Mouse (Mus musculus) inflammation-experienced regulatory T-cells, adult 6 months (primary cell): ENCODE measurements around the gene Scamp2. TPM values are rescaled to one million over a fixed set of nuclear protein-coding genes. Genes with fewer than 3 reads are reported as not detected.

Source experiments
- ATAC-seq: one replicate; pipeline ENCODE4 v1.8.0; 2017
- polyA plus RNA-seq, 3 experiments: library from polyadenylated mRNA; unstranded; fragments of 100-300 nt; shearing (Covaris generic); gene quantifications; one replicate each; pipeline ENCODE4 v1.2.1; 2017

Scamp2 gene
- polyA plus RNA-seq, 3 experiments from 2014 or later: 81.3 to 95.1 (median 84.9) TPM

DNA sequence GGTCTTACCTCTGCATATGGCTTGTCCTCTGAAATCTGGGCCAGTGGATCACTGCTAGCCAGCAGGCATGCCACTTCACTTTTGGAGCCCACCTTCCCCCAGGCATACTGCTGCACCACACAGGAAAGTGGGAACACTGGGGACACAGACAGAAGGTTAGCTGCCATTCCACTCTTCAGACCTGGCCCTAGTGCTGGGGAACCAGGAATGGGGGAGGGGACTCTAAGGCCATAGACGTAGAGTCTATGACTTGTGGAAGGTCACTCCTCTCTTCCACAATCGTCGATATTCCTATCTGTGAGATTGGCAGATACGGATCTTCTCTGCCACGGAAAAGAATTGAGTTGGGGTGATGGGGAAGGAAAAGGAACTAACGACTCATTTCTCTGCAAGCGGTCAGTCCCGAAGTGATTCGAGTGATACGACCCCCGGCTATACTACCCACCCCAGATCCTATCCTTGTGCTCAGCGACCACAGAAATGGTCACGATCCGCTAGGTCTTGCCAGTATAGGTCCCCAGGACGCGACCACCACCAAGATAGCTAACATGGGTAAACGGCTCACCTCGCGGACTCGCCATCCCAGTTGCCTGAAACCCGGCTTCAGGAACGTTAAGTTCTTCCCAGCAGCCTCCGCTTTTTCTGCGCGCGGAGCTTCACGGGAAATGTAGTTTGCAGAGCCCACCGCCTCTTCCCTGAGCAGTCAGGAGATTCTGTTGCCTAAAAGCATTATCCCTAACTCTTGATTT is 8.4 kb upstream of the Scamp2 start, which contains the start of gene Mpi:
Mpi (minus strand) TSS at position 625 of the 749 bp plus-strand sequence.
- ATAC-seq: no peak

DNA sequence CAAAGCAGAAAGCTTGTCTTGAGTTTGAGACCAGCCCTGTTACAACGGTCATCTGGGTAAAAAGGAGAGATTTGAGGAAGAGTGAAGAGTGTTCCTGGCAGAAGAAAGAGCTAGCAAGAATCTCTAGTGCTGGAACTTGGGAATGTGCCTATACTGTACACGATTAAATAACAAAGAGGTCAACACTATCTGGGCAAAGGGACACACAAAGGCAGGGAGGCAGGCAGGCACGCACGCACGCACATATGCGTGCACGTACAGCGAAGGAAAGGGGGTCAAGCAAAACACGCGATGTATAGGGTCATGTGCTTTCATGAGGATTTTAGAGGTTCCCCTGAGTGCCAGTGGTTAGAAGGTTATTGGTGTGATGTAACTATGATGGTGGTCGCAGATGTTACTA is 7.6 kb upstream of the Scamp2 start:
- no peak for ATAC-seq

DNA sequence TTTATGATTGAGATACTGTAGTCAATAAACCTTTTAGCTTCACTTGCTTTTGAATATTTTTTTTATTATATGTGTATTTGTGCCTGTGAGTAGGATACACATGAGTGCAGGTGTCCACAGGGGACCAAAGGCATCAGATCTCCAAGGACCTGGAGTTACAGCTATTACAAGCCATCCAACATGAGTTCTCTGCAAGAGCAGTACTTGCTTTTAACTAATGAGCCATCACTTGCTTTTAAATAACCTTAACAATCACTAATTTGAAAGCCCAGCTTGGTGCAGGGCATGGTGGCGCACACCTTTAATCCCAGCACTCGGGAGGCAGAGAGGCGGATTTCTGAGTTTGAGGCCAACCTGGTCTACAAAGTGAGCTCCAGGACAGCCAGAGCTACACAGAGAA is 6.0 kb upstream of the Scamp2 start:
- ATAC-seq: no peak

DNA sequence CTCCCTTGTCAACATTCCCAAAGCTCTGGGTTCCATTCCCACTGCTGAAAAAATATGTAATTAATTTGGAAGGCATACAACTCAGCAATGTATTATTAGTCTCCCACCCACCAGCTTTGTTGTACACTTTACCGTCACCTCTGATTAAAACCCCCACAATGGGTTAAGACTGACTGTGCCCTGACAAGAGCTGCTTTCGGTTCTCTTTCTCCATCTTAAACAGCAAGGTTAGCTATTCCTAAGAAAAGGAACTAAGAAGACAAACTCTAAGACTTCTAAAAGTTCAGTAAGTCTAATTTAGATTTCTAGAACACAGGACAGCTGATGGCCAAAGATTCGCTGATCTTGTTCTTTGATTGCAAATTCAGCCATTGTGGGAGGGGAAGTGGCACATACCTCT is 3.5 kb upstream of the Scamp2 start:
- no peak for ATAC-seq

DNA sequence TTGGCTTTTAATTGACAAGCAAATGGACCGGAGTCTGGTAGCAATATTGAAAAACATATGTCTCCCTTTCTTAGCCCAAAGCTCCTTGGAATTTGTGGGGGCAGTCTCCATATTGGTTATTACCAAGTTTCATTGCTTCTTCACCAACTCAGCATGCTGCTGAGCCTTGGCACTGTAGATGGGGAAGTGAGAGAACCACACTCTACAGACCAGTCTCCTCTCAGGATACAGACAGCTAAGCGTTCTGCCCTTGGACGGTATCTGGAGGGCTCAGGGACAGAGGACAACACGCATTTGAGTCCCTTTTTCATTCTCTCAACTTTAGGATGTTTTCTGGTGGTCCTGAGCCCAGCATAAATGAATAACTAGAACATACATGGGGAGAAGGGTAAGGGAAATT is 2.1 kb upstream of the Scamp2 start:
- ATAC-seq: no peak

DNA sequence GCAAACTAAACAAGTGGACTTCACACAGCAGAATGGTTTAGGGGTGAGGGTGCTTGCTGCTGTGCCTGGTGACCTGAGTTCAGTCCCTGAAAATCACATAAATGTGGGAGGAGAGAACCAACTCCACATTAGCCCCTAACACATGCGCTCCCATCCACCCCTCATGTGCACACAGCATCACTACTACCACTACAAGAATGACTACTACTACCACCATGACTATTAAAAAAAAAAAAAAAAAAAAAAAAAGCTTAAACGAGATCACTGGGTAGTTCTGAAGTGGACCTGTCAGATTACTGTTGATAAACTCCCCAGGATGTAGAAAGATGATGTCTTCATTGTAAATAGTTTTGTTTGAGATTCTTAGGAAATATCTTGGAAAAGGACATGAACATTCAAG is 1.2 kb upstream of the Scamp2 start:
- ATAC-seq: no peak

DNA sequence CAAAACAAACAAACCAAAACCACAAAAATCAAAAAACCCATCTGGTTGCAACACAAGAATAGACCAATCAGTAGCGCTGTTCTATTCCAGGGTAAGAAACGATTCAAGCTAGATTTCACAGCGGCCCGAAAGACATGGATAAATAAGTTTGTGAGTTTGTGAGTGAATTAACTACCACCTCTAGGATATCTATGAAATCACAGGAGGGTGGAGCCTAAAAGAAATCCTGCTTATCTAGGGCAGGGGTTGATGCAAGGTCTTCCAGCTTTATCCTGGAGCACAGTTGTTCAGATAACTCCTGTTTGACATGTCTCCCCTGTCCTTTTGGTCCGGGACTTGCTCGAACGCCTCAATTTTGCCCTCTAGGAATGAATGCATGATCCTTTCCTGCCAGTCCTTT is 480 bp upstream of the Scamp2 start:
- ATAC-seq: no peak

DNA sequence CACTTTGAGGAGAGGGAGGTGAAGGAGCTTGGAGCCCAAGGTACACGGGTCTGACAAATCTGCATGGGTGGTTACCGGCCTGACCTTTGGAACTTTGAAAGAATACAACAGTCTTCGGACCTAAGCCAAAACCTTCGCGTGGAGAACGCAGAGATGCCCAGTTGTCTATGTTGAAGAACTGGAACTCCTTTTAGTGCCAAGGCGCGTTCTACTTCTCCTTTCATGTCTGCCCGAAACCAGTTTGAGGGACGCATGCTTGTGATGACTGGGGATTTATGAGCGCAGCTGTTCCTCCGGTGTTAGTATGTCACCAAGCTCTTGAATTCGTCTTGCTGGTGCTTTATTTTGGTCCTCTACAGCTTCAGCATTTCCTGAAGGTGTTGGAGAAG is 962 bp downstream of the Scamp2 start:
- ATAC-seq: no peak

DNA sequence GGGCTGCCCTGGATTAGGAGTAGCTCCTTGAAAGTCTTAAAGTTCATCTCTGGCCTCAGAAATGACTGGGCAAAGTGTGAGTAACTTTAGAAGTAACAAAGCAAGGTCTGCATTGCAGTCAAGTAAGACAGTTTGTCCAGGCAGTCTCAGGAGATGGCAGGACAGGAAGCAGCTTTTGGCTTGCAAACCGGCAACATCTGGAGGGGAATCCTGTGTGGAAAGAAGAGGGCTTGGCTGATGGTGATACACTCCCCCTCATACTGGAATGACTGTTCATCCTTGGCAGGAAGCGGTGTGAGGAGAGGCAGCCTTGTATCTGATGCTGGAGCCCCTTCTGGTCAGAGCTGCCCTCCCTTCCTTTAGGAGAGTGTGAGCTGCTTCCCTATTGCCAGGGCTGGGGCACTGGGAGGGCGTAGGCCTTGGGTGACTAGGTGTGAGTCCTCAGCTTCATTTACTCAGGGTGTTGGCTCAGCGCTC is 2.2 kb downstream of the Scamp2 start:
- no peak for ATAC-seq

DNA sequence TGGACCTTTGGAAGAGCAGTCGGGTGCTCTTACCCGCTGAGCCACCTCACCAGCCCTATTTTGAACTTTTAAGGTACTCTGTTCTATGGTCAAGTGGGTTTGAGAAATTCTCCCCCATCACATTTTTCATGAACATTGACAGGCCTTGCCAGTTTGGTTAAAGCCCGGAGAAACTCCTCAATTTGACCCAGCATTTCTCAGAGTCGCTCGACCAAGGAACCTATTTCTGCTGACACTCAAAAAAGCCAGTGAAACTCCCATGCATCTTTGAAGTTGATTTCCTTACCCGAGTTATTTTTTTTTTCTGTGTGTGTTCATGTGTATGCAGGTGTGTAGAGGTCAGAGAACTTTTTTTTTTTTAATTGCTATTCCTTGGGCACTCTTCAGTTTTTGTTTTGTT is 3.9 kb downstream of the Scamp2 start:
- ATAC-seq: no peak

DNA sequence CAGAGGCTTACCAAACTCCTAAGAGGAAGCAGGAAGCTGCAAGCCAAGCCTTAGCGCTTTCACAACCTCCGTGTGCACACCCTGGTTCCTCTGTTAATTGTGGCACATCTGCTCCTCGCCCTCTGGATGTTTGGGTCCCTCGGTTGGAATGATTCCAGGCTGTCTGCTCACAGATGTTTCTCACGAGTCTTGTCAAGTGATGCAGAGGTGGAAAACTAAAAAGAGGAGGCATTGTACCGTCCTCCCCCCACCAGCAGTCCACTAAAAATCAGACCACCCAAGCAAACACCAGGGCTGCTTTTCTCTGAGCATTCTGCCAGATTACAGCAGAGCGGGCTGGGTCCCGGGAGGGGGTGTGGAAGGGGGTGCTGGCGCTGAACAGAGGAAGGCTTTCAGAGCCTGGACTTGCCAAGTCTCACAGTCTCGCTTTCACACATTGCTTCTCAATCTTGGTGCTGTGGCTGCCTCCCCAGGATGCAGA is 5.0 kb downstream of the Scamp2 start:
- ATAC-seq: no peak

DNA sequence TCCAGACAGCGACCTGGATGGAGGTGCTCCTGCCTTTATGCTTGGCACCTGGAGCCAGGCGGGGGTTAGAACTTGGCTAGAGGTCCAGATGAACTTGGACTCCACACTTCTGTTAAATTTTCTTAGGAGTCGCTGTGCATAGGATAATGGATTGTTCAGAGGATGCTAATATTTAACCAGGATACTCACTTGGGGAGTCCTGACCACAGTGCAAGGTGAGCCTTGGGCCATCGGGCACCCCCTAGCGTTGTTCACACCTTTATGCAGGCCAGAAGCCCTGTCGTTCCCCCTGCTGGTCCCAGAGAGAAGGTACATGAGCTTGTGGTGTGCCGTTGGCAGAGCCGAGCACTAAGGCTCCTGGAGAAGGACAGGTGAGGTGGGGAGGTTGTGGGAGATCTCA is 6.1 kb downstream of the Scamp2 start:
- ATAC-seq: no peak

DNA sequence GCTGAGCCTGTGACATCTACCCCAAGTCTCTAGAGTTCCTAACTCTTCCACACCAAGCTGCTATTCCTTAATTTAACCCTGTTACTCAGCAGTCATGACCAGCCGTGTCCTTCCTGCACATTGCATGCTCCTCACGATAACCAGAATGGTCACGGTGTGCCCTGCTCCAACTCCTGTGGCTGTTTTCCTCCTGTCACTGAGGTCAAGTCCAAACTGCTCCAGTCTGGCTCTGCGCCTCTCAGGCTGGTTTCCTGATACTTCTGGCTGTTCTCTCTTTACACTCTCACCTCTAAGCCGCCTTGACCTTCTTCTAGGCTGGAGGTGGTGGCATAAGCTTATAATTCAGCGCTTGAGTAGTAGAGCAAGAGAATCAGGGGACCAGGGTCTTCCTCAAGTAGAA is 7.8 kb downstream of the Scamp2 start:
- ATAC-seq: no peak

DNA sequence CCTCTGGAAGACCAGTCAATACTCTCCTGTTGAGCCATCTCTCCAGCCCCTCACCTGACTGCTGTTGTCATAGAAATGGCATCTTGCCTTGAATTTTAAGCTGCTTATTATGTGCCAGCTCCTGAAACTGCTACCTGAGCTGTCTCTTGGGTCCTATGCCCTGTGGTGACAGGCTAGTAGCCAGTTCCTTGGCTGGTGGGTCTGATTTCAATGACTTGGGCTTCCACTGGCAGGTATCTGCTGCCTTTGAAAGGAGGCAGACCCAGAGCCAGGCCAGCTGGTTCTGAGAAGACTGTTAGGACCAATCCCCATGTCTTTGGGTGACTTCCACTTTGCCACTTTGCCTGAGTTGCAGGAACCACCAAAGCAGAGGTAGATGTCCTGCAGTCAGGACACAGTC is 13.7 kb downstream of the Scamp2 start:
- ATAC-seq: no peak

DNA sequence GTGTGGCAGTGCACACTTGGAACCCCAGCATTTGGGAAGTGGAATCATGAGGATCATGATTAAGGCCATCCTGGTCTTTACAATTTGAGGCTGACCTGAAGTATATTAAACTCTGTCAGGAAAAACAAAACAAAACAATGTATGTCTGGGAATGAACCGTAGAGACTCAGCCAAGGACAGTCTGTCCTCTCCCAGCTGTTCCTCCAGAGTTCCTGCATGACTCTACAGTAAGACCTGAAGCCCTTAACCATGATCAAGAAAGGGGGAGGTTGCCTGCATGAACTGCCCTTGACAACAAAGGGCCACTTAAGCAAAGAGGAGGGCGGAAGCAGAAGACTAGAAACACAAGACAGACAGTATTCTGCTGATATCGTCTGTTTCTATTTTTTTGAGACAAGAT is 14.8 kb downstream of the Scamp2 start:
- no peak for ATAC-seq

DNA sequence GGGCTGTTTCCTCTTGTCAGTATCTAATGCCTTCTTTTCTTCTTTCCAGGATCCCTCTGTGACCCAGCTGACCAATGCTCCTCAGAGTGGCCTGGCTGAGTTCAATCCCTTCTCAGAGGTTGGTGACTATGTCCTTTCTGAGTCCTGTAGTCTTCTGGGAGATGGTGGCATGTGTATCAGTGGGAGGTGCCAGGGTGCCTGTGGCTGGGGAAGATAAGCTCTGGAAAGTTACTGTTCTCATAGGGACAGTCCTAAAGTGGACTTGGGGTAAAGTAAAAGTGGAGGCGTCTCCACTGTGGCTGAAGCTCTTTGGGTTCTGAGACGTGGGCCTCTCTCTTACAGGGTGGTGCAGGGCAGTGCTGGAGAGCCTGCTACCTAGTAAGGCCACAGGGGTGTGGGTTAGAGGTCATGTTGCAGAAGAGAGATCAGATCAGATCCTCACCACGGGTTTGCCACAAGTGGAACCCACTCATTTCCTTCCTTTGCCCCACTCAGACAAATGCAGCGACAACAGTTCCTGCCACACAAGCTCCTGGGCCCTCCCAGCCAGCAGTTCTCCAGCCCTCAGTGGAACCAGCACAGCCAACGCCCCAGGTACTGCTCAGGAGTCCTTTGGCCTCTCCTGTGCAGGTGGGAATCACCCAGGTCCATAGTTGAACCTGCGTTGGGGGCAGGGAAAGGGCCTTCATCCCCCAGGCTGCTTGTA is 16.6 kb downstream of the Scamp2 start:
- peak; percentile 32 for ATAC-seq

DNA sequence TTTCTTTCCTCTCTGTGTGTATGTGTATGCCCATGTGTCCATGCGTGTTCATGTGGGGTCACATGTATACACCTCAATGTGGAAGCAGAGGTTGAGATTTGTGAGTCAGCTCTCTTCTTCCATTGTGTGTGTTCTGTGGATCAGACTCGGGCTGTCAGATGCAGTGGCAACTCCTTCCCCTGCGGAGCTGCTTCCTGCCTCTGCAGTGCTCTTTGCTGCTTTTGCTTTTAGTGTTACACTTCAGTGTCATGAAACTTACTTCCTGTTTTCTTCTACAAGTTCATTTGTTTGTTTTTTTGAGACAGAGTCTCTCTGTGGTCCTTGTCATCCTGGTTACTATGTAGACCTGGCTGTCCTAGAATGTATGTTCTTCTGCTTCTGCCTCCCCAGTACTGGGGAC is 24.2 kb downstream of the Scamp2 start:
- ATAC-seq: no peak

DNA sequence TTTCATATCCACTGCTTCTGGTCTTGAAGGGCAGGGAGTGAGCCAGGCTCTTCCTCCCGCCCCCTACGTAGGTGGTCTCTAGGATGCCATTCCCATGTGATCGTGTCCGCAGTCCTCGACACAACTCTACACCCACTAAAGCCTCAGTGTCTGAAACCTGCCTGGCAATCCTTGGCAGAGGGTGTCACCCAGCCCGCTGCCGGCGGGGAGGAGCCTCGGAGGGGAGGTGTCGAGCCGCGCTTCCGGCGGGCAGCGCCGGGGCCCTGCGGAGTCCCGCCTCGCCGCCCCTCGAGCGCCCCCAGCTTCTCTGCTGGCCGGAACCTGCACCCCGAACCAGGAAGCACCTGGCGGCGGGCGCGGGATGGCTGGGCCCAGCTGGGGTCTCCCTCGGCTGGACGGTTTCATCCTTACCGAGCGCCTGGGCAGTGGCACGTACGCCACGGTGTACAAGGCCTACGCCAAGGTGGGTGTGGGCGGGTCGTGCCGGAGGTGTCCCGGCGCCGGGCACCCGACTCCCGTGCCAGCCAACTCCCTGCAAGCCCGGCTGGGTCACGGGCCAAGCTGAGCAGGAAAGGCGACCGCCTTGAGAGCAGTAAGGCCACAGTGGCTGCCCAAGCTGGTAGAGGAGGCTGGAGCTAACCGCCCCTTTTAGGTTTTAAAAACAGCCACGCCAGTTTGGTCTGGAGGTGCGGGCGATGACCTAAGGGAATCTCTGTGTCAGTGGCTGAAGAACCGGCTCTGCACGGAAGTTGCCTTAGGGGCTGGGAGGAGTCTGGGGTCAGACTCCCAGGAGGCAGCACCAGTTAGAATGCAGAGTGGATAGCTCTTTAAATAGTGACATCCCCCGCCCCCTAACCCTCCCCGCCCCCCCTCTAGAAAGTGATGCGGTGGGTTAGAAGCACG is 28.7 kb downstream of the Scamp2 start, which contains the start of gene Ulk3:
Ulk3 (plus strand) TSS at position 229 of the 903 bp plus-strand sequence.
- peak; percentile 91 for ATAC-seq

DNA sequence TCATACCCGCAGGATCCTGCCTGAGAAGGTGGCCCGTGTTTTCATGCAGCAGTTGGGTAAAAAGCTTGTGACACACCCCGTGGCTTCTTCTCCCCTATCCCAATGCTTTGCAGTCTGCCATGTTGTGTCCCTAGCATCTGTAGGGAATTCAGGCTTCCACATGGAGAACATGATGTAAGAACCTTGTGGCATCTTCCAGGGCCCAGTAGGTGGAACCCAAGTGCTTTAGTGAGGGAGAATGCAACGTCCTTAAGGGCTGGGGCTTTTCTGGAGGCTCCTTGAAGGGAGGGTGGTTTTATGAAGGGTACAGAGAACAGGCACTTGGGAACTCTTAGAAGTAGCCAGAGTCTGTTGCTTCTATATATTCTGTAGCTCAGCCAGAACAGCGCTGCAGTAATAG is 30.0 kb downstream of the Scamp2 start:
- no peak for ATAC-seq

DNA sequence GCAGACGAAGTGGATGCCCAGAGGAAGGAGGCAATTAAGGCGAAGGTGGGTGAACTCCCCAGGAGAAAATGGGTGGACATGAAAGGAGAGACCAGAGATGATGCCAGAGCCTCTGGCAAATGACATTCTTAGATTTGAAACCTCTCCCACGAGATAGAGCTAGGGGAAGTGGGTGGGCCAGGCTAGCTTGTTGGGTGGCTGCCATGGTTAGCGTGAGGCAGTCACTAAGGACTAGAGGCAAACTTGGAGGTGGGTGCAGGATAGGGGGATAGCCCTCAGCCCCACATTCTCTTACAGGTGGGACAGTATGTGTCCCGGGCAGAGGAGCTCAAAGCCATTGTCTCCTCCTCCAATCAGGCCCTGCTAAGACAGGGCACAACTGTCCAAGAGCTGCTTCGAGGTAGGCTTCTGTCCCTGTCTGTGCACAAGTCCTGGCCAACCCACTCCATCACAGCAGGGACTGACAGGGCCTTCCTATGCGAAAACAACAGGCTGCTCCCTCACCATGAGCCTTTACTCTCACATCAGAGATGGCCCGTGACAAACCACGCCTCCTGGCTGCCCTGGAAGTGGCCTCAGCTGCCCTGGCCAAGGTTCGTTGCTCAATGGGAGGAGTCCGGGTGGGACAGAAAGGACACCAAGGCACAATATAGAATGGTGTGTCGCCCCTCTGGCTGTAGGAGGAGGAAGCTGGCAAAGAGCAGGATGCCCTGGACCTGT is 32.9 kb downstream of the Scamp2 start:
- ATAC-seq: no peak

DNA sequence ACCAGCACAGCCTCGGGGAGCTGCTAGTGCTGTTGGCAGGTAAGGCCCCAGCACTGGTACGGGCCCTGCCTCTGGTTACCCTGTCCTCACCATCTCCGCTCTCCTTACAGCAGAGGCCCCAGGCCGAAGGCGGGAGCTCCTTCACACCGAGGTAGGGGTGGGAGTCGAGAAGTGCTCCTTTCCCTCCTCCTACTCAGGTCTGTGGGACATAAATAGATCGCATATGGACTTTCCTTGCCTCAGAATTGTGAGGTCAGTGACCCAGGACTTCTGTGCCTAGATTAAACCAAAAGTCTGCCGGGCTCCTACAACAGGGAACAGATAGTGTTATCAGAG is 33.4 kb downstream of the Scamp2 start:
- ATAC-seq: no peak

DNA sequence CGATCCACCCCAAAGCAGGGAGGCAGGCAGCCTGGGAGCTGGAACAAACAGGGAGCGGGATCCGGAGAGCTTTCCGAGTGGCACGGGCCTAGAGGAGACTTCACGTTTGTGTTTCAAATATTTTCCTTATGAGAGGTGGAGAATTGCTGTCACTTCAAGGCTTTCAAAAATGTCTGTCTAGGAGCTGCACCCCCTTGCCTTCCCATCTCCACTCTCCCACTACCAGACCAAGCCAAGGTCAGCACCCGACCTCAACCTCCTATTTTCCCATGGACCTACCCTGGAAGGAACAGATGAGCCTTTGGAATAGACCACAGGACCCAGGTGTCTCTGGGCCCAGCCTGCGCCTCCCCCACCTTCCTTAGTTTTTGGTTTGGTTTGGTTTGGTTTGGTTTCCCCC is 36.5 kb downstream of the Scamp2 start:
- ATAC-seq: no peak
